Mouse (Mus musculus) megakaryocyte progenitor cell, adult 5-6 weeks (primary cell): ENCODE data around the gene Ap1m1. TPM values are rescaled to one million over a fixed set of nuclear protein-coding genes. Genes with fewer than 3 reads are reported as not detected.

Experiments
- ATAC-seq: replicated peaks from 2 replicates; pipeline ENCODE4 v1.8.0; 2016; ENCODE audit warnings: mild to moderate bottlenecking, moderate TSS enrichment, inconsistent platforms; ENCODE audit not compliant: poor library complexity
- total RNA-seq, 2 experiments: library from RNA; stranded (forward) in 1 of 2; stranded (reverse) in 1 of 2; fragments of 157-497, 149-512 nt in 1 of 2; fragments of 200-1000 nt in 1 of 2; gene quantifications; 2 replicates each; pipeline versions ENCODE4 v1.2.3 to v1.2.4; 2015 to 2017

Ap1m1 gene
- total RNA-seq, 2 experiments from 2014 or later = 52.4 to 90.6 TPM

DNA sequence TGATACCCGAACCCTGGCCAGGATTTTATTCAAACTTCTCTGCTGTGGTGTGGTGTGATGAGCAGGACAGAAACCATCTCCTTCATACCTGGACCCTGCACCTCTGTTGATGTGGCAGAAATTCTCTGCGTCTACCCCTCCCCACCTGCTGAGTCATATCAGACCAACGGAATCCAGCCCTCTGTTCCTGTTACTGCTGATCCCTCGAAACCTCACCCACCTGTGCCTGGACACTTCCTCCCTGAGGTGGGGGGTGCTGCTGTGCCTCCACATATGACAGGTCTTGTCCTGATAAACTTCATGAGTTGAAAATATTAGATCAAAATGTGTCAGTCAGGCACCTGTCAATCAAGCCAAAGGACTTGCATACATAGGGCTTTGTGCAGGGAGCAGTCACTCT is 45.5 kb downstream of the Ap1m1 start:
- peak; percentile 47 for ATAC-seq

DNA sequence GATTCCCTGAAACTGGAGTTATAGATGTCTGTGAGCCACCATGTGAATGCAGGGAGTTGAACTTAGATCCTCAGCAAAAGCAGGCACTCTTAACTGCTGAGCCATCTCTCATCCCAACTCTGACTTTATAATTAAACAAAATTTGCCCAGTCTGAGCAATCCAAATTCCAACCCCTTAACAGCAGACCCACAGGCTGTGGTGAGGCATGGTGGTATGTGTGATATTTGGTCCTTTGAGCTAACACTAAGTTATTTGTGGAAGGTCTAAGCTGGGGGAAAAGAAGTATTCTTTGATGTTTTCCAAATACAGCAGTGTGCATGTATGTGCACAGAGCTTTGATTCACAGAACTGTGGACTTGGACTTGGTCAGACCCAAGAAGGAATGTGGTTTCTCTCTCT is 49.2 kb downstream of the Ap1m1 start:
- ATAC-seq = no peak

DNA sequence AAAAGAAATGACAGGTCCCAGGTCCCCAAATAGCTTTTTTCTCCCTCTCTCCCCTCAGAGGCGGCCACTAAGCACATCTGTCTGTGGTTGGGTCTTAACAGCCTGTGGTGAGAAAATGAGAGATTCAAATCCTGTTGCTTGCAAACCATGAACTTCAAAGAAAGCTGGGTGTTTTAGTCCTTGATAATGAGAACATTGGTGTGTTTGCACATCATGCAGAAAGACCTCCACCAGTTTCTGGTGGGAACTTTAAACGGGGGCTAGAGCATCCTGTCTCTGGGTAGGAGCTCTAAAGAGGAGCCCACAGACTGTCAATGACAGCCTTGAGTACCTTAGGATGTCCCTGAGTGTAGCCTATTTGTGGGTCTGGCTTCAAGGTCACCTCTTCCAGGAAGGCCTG is 51.3 kb downstream of the Ap1m1 start:
- ATAC-seq = no peak

DNA sequence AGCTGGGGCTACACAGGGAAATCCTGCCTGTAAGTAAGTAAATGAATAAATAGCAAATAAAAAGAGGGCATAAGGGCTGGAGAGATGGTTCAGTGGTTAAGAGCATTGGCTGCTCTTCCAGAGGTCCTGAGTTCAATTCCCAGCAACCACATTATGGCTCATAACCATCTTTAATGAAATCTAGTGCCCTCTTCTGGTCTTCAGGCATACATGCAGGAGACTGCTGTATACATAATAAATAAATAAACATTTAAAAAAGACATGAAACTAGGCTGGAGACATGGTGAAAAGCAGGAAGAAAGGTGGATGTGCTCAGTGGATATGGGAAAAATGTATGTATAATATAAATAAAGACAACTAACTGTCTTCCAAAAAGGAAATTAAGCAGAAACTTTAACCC is 53.5 kb downstream of the Ap1m1 start:
- no peak for ATAC-seq

DNA sequence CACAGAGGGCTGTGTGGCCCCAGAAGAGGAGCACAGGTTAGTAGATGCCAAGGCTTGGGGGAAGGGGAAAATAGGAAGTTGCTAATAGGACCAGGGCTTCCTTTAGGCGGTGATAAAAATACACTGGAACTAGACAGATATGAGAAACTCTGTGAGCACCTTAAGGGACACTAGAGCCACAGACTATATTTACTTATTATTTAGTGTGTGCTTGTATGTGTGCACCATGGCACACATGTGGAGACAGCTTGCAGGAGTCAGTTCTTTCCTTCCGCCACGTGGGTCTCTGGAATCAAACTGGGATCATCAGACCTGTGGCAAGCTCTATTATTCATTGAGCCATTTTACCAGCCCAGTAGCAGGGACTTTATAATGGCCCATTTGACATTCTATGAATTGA is 55.3 kb downstream of the Ap1m1 start:
- ATAC-seq = no peak; the same call in 1 of the 2 replicates

DNA sequence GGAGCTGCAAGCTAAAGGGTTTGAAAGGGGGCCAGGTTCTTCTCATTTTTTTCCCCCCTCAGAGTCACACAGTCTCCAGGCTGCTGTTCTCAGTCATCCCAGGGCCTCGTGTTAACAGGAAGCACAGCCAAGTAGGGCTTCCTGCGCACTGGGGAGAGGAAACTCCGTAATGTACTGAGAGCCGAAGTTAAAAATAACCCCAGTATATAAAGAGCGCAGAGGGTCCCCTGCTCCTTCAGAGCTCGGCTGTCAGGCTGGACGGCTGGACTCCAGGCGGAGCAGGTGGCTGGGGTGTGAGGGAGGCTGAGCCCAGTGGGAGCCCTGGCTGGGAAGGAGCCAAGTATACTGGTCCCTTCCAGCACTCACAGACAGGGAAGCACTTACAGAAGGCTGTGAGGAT is 55.9 kb downstream of the Ap1m1 start:
- peak; percentile 89 for ATAC-seq

DNA sequence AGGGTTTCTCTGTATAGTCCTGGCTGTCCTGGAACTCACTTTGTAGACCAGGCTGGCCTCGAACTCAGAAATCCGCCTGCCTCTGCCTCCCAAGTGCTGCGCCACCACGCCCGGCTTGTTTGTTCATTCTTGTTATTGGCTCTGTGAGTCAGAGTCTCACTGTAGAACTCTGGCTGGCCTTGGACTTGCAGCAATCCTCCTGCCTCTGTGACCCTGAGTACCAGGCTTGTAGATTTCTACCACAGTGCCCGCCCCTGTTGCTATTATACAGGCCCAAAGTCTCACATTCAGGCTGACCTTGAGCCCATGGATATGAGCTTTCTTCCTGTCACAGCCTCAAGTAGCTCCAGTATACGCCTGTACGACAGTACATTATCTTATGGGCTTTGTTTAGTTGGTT is 56.7 kb downstream of the Ap1m1 start:
- ATAC-seq = no peak

DNA sequence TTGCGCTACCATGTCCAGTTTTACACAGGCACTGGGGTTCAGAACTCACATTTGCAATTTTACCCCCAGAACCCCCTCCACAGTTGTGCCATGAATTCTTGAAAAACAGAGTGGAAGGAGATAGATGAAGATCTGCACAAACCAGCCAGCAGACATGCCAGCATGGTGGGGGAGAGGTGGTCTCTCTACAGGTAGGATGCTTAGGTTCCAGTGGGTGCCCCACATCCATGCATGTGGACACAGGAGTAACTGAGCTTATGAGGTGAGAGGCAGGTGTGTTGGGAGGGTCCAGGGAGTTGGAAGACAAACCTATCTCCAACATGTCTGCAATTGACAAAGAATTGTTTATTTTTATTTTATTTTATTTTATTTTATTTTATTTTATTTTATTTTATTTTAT is 59.1 kb downstream of the Ap1m1 start:
- ATAC-seq = no peak

DNA sequence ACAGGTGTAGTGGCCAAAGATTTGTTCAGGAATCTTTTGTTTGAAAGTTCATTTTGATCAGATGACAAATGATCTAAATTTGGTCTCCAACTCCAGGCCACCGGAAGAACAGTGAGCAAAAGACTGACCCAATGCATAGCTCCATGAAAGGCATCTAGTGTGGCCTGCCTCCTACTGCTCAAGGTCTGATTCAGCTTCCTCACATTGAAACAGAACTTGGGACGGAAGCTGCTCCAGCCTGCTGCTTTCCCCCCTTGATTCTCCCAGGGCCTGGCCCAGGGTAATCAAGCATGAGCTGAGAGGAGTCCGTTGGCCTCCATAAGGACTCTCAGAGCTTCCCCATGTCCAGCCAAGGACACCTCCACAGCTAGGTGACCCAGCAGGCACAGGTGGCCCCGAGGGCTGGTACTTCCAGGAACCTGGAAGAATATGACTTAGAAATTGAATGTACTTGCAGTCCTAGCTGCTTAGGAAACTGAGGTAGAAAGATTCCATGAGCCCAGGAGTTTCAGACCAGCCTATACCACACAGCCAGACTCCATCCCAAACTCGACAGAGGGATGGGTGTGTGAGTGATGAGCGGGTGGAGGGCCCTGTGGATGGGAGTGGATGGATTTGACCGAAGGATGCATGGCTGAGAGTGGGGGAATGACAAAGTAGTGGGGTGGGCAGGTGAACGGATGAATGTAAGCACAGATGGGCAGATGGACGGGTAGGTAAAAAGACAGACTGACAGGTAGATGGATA is 61.0 kb downstream of the Ap1m1 start:
- ATAC-seq = no peak

DNA sequence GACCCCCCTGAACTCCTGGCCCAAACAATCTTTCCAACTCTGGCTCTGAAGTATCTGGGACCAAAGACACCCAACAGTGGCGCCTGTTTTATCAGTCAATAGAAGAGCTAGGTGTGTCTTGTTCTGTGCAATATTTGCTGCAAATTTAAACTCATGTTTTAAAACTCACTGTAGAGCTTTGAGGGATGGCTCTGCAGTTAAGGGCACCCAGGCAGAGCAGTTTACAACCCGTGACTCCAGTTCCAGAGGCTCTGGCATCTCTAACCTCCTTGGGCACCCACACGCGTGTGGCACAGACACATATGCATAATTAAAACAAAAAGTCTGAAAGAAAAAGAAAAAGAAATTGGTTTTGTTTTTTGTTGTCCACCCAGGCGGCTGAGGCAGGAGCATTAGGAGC is 61.7 kb downstream of the Ap1m1 start:
- no peak for ATAC-seq

DNA sequence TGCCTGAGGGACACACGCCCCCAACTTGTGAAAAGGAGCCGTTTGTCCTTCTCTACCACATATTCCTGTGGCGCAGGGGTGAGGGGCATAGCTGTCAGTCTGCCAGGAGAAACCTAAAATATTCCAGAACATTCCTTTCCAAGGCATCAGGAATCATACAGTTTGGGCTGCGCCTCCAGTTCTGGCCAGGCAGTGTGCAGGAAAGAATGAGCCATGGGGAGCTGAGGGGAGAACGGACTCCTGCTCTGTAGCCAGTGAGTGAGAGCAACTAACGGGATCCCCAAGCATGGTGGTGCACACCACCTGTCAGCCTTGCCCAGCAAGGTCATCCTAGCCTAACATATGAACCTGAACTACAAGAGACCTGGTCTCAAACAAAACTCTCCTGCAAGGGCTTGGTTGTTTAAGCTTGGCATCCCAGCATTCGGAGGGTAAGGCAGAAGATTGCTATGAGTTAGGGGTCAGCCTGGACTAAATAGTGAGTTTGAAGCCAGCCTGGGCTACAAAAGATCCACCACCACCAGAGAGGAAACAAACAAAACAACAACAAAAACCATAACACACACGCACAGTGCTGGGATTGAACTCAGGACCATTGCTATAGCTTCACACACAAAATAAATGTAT is 63.3 kb downstream of the Ap1m1 start:
- ATAC-seq = 0 out of 2 replicates have a peak, but pooled peaks have one; percentile 7

DNA sequence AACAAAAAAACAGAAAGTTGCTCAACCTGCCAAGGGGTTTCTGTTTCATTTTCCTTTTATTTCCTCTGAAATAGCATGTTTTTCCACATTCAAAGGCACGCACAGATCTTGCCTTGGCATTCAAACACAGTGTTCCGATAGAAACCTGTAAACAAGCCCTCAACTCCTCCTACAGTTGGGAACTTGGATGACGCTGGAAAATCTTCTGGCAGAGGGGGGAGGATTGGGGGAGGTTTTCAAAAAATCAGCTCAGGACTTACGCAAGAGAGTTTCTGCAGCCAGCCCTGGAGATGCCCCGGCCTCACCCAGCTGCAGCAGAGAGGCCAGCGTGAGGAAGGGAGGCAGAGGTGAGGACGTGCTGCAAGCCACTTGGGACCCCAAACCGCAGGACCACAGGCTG is 63.8 kb downstream of the Ap1m1 start:
- peak; percentile 92 for ATAC-seq

DNA sequence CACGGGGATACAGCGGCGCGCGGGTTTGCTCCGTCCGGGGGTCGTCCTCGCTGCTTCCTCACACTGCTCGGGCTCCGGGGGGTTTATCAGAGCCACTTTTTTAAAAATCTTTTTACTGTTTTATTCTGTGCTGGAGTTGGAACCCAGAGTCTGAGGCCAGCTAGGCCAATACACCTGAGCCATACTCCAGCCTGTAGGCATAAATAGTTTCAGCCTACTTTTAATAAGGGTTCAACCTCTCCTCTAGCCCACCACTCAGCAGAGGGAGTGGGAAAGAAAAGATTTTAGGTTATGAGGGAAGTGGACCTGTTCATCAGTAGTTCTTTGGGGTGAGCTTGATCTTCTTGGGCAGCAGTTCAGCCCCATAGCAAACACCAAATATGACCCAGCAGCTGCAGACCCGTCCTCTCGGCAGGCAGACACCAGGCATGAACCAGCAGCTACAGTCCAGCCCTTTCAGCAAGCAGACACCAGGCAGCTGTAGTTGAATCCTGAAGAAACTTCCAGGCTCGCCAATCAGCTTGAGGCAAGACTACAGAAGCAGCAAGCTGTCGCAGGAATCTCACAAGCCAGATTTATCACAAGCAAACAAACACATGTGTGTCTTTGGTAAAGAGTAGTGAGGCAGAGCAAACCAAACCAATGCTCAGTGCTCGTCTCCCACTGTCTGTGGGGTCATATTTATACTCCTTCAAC is 65.5 kb downstream of the Ap1m1 start, which contains the start of gene Gm10282:
Gene Gm10282, minus strand, starts transcription at position 51 of the 696 bp plus-strand sequence.
- no peak for ATAC-seq

DNA sequence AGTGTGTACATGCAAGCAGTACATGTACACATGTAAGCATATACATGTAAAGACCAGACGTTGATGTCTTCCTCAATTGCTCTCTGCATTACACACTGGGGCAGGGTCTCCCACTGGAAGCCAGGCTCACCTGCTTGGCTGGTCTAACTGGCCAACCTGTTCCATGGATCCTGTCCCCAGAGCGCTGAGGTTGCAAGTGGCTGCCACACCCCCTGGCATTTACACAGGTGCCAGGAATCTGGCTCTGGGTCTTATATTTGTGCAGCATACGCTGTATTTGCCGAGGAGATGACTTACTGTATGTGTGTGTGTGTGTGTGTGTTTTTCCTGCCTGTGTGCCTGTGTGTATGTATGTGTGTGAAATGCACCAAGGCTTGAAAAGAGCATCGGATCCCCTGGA is 67.1 kb downstream of the Ap1m1 start:
- ATAC-seq = no peak

Other genes starting within 250 kb of the Ap1m1 start
- 6.5 and 10.8 TPM in 2 replicates for gene Cyp4f18, start 230.4 kb upstream of the Ap1m1 start, total RNA-seq (2015)
- gene Cyp4f18, start 230.4 kb upstream of the Ap1m1 start, total RNA-seq (2017) = 2.0 and 5.6 TPM in 2 replicates
- not detected in 2 replicates for gene Olfr372, start 198.8 kb upstream of the Ap1m1 start, total RNA-seq (2015)
- not detected in 2 replicates for gene Olfr372, start 198.8 kb upstream of the Ap1m1 start, total RNA-seq (2017)
- not detected in 2 replicates for gene Olfr373, start 156.8 kb upstream of the Ap1m1 start, total RNA-seq (2015)
- gene Olfr373, start 156.8 kb upstream of the Ap1m1 start, total RNA-seq (2017) = not detected in 2 replicates
- gene Olfr374, start 133.0 kb upstream of the Ap1m1 start, total RNA-seq (2015) = not detected in 2 replicates
- not detected in 2 replicates for gene Olfr374, start 133.0 kb upstream of the Ap1m1 start, total RNA-seq (2017)
- gene Tpm4, start 105.0 kb upstream of the Ap1m1 start, total RNA-seq (2015) = 37.0 and 46.0 TPM in 2 replicates
- gene Tpm4, start 105.0 kb upstream of the Ap1m1 start, total RNA-seq (2017) = 64.2 and 73.9 TPM in 2 replicates
- 34.3 and 47.3 TPM in 2 replicates for gene Rab8a, start 78.8 kb upstream of the Ap1m1 start, total RNA-seq (2015)
- gene Rab8a, start 78.8 kb upstream of the Ap1m1 start, total RNA-seq (2017) = 329 and 425 TPM in 2 replicates
- gene Hsh2d, start 50.4 kb upstream of the Ap1m1 start, total RNA-seq (2015) = 6.6 and 8.7 TPM in 2 replicates
- gene Hsh2d, start 50.4 kb upstream of the Ap1m1 start, total RNA-seq (2017) = 4.5 and 5.9 TPM in 2 replicates
- not detected in 2 replicates for gene Cib3, start 27.2 kb upstream of the Ap1m1 start, total RNA-seq (2015)
- gene Cib3, start 27.2 kb upstream of the Ap1m1 start, total RNA-seq (2017) = not detected in 2 replicates
- not detected in 2 replicates for gene Gm11034, start 26.4 kb upstream of the Ap1m1 start, total RNA-seq (2015)
- not detected in 2 replicates for gene Gm11034, start 26.4 kb upstream of the Ap1m1 start, total RNA-seq (2017)
- gene Fam32a, start 20.3 kb upstream of the Ap1m1 start, total RNA-seq (2015) = 40.5 and 44.9 TPM in 2 replicates
- gene Fam32a, start 20.3 kb upstream of the Ap1m1 start, total RNA-seq (2017) = 37.5 and 39.1 TPM in 2 replicates
- 58.7 and 76.6 TPM in 2 replicates for gene Gm10282, start 65.2 kb downstream of the Ap1m1 start, total RNA-seq (2015)
- 68.3 and 86.8 TPM in 2 replicates for gene Gm10282, start 65.2 kb downstream of the Ap1m1 start, total RNA-seq (2017)
- gene Klf2, start 79.0 kb downstream of the Ap1m1 start, total RNA-seq (2015) = 10.8 and 21.8 TPM in 2 replicates
- 2.0 and 6.6 TPM in 2 replicates for gene Klf2, start 79.0 kb downstream of the Ap1m1 start, total RNA-seq (2017)
- gene Eps15l1, start 181.4 kb downstream of the Ap1m1 start, total RNA-seq (2015) = 44.6 and 57.1 TPM in 2 replicates
- 35.2 and 41.4 TPM in 2 replicates for gene Eps15l1, start 181.4 kb downstream of the Ap1m1 start, total RNA-seq (2017)
- gene Calr3, start 203.9 kb downstream of the Ap1m1 start, total RNA-seq (2015) = 2.2 TPM in 2 replicates
- gene Calr3, start 203.9 kb downstream of the Ap1m1 start, total RNA-seq (2017) = 2.9 TPM in 2 replicates
- 3.0 and 3.3 TPM in 2 replicates for gene 1700030K09Rik, start 203.9 kb downstream of the Ap1m1 start, total RNA-seq (2015)
- gene 1700030K09Rik, start 203.9 kb downstream of the Ap1m1 start, total RNA-seq (2017) = 6.3 and 6.5 TPM in 2 replicates
- 80.1 and 106 TPM in 2 replicates for gene Cherp, start 235.2 kb downstream of the Ap1m1 start, total RNA-seq (2015)
- gene Cherp, start 235.2 kb downstream of the Ap1m1 start, total RNA-seq (2017) = 17.7 and 23.8 TPM in 2 replicates